Mouse (Mus musculus): Measurements from ENCODE around the gene Commd7.

GRCm38 (mm10) chr2:153677550-153677949 is 45.0 kb upstream of the Commd7 start:
- no peak for TF ChIP-seq CTCF (IDR thresholded peaks at IDR 0.05; ENCODE audit: low read depth, low read length)
- no peak for TF ChIP-seq GATA1 (IDR thresholded peaks at IDR 0.05; ENCODE audit: borderline replicate concordance, low read length)

Measured in G1E (cell line).